Mouse (Mus musculus) B cell, adult 2 months (primary cell): ENCODE data around the gene Rfx7.
A peak's percentile ranks its signal among the peaks of the same experiment; 100 is the strongest.

Experiments used
- DNase-seq, 2 experiments: peaks; one replicate each; pipeline ENCODE4 v3.0.0; 2022

Gene Rfx7

DNA sequence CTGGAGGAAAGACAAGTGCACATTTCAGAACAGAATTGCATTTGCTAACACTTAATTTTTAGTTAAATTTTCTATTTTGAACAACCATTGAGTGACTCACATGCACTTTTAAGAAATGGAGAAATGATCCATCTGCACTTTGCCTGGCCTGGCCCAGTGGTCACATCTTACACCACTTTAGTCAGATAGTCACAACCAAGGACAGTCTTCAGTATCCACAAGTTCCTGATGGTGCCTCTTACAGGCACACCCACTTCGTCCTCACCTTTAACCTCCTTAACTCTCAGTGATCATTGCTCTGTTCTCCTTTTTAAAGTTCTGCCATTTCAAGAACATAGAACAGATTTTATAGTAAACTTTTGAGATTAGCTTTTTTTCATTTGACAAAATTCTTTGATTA lies 26.7 kb downstream of the Rfx7 start:
- DNase-seq: no peak

DNA sequence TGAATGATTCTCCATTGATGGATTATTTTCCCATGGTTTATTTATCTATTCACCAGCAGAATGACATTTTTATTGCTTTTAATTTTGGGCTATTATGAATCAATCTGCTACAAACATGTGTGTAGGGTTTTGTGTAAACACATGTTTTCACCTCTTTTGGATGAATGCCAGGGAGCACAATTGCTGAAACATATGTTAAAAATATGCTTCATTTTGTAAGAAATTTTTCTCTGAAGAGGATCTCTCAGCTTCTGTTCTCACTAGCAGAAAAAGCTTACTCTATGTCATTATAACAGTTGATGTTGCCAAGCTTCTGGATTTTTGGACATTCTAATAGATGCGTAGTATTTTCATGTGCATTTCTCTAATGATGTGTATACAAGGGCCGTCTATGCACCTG lies 28.3 kb downstream of the Rfx7 start:
- DNase-seq: no peak

DNA sequence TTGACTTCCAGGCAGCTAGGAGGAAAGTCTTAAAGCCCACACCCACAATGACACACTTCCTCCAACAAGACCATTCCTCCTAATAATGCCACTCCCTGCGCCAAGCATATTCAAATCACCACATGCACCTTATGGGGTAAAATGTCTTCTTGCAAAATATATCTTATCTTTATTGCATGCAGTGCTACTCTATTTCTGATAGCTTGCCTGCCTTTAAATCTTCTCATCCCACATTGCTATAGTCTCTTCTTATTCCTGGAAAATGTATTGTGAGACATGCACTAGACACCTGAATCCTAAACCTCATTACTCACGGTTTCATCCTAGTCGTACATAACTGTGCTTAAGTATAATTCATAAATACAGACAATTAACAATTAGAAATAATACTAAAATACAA lies 31.2 kb downstream of the Rfx7 start:
- DNase-seq: no peak

DNA sequence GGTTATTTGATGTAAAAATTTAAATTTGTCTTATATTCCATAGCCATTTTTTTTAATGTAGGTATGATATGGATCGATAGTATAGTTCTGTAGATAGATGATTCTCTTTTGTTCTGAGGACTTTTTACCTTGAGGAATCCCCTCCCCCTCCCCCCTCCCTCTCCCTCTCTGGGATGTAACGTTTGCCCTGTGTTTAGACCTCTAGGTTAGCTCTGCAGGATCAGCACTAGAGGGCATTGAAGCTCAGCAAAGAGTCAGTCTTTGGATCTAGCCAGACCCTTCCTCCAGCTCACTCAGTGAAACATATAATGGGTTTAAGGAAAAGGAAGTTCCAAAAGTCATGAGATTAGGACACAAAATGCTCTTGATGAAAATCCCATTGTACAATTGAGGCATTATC lies 35.1 kb downstream of the Rfx7 start:
- no peak for DNase-seq

DNA sequence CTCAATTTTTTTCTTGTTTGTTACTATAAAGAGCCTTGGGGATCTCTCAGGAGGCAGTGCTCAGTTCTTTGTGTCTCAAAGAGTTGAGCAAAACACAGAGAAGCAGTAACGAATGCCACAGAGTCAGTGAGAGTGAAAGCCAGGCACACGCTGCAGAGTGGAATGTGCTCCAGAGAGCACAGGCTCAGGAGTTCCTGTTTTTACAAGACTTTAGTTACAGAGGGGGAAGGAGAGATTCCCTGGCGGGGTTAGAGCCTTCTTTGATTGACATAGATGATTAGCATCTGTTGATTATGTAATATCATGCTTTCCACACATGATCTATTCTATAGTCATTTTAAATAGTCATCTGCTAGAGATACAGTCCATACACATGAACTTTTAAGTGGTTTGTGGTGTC lies 48.2 kb downstream of the Rfx7 start:
- DNase-seq: no peak

DNA sequence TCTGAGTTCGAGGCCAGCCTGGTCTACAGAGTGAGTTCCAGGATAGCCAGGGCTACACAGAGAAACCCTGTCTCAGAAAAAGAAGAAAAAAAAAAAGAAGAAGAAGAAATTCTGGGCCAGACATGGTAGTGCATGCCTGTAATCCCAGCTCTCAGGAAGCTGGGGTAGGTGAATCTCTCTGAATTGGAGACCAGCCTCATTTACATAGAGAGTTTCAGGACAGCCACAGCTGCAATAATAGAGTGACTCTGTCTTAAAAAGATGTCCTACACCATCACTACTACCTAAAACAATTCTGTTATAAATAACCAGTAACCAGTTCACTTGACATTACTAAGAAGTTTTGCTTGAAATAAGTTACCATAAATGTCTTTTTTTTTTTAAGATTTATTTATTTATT lies 58.8 kb downstream of the Rfx7 start:
- no peak for DNase-seq

DNA sequence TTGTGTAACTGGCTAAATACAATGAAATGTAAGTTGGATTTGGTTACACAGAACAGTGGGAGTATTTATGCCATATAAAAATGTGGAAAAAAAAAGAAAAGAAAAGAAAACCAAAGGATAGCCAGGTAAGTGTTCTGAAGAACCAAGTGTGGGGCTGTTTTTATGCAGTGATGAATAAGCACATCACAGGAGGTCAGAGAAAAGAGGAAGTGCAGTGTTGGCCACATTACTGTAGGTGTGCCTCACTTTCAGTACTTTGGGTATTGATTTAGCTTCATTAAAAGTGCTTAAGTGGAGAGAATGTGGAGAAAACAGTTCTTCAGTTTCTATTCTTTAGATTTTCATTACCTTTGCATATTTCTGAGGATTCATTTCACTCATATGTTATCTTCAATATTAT lies 60.0 kb downstream of the Rfx7 start:
- DNase-seq: peak in 1 of 2 experiments; percentile 8

DNA sequence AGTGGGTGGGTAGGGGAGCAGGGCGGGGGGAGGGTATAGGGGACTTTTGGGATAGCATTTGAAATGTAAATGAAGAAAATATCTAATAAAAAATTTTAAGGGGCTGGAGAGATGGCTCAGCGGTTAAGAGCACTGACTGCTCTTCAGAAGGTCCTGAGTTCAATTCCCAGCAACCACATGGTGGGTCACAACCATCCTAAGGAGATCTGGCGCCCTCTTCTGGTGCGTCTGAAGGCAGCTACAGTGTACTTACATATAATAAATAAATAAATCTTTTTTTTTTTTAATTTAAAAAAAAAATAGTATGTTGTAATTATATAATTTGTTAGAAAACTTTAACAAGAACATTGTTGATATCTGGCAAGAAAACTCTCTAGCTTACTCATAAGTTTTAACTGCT lies 62.6 kb downstream of the Rfx7 start:
- peak; percentile 62 to 64 for DNase-seq

DNA sequence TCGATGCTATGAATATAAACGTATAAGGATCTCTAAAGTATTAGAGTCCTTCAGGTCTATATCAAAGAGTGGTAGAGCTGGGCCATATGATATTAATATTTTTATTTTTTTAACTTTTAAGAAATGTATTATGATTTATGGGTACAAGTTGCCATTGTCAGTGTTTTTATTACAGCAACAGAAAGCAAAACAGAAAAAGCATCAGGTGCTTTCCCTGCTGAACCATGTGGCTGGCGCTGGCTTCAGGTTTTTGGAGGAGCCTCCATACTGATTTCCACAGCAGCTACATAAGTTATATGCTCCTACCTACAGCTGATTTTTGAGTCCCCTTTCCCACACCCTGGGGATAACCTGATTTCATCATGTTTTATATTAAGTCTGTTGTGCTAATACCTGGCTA lies 68.1 kb downstream of the Rfx7 start:
- no peak for DNase-seq

DNA sequence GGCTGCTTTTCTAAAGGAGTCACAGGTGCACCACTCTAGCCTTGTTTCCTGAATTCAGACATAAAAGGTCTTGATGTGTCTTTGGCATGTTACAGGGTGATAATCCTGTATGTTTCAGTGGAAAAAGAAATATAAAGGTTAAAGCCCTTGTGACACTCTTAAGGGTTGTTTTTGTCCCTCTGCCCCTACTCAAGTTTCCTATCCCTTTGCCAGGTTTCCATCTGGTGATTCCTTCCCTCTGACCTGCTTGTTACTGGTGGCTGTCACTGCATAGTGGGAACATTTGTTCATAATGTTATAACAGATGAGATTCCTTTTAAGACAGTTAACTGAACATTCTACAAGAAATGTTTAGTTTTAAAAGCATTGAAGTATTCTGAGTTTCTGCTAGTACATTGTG lies 77.7 kb downstream of the Rfx7 start:
- no peak for DNase-seq

DNA sequence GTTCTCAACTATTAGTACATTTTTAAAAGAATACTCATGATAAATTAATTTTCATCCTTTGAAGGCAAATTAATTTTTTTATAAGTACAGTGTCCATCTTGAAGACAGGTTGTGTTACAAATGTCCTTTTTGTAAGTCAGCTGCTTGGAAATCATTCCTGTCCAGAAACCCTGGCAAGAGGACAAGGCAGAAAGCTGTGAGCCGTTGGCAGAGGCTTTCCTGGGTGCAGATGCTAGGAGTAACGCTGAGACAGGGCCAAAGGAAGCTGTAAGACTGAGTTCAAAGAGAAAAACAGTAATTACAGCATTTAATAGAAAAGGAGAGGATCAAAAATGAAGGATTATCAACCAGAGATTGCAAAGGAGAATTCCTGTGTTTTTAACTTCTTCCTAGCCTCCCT lies 81.8 kb downstream of the Rfx7 start:
- no peak for DNase-seq

DNA sequence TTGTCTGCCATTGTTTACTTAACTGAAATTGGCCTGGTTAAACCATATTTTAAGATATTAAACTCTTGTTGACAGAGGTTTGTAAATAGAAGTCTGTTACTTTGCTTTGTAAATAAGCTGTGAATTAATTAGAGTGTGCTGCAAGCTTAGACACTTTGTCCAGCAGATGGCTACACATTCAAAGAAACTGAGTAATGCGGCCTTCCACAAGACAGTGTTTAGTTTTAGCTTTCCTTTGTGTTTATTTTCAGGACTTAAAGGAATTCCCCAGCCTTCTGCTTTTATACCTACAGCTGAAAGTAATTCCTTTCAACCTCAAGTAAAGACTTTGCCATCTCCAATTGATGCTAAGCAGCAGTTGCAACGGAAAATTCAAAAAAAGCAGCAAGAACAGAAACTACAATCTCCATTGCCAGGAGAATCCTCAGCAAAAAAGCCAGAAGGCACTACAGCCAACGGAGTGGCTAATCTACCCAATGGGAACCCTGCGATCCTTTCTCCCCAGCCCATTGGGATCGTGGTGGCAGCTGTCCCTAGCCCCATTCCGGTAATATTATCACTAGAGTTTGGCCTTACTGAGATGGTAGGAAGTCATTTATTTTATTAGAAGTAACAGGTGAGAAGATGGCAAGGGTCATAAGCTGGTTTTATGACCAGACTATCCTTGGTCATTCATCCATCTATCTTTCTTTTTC lies 82.9 kb downstream of the Rfx7 start:
- no peak for DNase-seq

DNA sequence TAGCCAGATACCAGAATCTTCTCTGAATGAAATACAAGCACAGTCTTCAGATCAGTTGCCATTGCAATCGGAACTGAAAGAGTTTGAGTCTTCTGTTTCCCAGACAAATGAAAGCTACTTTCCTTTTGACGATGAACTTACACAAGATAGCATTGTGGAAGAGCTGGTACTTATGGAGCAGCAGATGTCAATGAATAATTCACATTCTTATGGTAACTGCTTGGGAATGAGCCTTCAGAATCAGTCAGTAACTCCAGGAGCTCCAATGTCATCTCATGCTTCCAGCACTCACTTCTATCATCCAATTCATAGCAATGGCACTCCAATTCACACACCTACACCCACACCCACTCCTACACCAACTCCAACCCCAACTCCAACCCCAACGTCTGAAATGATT lies 86.0 kb downstream of the Rfx7 start:
- no peak for DNase-seq

DNA sequence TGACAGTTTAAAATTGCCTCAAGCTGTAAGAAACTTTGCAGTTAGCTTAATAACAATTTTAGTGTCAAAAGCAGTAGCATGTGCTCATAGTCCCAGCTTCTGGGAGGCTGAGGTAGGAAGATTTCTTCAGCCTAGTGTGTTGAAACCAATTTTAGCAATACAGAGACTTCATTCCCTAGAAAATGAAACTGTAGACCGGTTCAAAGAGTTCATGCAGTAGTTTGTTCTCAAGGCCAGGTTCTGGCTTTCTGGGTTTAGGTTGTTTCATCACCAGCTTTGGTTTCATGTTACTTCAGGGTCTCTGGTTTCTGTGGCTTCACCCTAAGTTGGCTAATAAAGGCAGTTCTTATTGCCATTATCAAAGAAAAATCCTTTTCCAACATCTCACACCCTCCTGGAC lies 91.6 kb downstream of the Rfx7 start:
- no peak for DNase-seq

DNA sequence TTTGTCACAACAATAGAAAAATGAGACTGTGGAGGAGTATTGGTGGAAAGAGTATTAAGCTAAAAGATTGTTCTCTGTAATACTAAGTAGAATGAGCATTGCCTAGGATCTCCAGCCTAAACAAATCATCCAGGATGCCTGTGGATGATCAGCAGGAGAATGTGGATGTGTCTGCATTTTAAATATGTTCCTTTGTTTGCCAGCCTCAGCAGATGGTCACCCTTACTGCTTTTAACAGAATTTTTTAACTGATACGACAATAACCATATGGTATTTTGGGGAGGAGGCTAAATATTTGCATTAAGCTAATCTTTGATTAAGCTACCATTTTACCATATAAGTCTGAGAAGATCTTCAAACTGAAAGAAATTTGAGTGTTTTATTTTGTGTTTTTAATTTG lies 95.6 kb downstream of the Rfx7 start:
- DNase-seq: no peak

DNA sequence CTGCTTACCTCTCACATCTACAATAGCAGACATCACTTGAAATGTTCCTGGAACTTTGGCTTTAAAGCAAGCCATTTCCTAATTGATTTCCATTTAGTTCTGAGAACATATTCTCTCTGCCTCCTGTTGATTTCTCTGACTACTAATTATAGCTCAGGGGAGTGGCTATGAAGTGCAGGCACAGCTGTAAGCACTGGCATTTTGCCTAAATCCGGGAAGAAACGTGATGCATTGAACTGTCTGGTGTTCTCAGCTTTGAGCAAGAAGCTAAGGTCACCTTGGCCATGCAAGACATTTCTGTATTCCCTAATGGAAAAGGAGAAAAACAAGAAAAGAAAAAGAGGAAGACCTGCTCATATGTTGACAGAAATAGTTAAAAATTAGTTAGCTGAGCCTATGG lies 96.6 kb downstream of the Rfx7 start:
- no peak for DNase-seq

DNA sequence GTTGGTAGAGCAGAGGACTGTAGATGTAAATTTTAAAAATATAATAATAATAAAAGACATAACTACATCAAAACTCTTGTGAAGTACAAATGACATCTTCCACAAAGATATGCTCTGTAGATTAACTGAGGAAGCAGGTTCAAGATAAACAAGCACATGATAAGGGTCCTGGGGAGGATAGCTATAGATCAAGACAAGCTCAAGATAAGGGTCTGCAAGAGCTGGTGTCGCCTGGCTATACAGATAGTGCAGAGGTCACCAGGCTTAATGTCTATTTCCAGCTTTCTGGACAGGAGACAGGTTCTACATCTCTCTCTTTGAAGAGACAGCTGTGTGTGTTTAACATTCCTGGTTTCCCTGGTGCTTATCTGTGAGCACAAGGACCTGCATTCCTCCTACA lies 100.2 kb downstream of the Rfx7 start:
- no peak for DNase-seq

DNA sequence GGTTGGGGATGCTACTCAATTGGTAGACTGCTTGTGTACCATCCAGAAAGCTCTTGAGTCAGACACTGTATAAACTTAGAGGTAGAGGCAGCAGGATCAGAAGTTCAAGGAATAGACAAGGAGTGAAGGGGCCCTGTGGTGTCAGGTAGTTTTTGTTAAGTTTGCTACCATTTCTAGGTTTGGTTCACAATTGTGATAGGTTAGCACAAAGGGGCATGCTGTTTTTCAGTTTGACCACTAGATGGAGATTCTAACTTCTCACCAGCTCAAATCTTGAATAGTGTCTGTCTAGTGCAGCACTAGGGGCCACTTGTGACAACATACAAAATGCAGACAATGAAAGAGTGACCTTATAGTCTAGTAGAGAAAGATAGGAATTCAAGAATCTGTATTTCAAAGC lies 103.1 kb downstream of the Rfx7 start:
- peak in 1 of 2 experiments; percentile 34 for DNase-seq

DNA sequence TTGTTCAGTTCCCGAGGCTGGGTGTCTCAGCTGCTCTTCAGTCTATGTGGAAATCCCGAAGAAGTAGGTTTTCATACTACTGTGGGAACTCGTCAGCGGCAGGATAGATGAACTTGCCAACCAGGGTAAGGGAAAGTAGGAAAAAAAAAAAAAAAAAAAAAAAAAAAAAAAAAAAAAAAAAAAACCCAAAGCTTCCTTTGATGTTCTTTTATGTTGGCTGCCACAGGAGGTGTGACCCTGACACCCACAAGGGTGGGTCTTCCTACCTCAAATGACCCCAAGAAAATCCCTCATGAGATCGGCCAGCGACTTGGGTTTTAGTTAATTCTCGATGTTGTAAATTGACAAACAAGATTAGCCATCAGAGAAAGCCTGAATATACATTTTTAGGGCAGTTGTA lies 104.5 kb downstream of the Rfx7 start:
- no peak for DNase-seq

DNA sequence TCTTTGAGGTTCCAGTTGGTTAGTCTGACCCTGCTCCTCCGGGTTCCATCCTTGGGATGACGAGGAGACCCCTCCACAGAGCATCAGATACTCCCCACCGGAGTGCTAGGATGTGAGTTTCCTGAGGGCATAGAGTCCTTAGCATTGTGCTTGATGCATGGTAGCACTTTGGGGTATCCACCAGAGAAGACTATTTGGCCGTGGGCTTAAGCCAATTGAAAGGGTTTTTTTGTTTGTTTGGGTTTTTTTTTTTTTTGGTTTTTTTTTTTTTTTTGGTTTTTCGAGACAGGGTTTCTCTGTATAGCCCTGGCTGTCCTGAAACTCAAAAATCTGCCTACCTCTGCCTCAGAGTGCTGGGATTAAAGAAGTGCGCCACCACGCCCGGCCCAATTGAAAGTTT lies 105.2 kb downstream of the Rfx7 start:
- no peak for DNase-seq

DNA sequence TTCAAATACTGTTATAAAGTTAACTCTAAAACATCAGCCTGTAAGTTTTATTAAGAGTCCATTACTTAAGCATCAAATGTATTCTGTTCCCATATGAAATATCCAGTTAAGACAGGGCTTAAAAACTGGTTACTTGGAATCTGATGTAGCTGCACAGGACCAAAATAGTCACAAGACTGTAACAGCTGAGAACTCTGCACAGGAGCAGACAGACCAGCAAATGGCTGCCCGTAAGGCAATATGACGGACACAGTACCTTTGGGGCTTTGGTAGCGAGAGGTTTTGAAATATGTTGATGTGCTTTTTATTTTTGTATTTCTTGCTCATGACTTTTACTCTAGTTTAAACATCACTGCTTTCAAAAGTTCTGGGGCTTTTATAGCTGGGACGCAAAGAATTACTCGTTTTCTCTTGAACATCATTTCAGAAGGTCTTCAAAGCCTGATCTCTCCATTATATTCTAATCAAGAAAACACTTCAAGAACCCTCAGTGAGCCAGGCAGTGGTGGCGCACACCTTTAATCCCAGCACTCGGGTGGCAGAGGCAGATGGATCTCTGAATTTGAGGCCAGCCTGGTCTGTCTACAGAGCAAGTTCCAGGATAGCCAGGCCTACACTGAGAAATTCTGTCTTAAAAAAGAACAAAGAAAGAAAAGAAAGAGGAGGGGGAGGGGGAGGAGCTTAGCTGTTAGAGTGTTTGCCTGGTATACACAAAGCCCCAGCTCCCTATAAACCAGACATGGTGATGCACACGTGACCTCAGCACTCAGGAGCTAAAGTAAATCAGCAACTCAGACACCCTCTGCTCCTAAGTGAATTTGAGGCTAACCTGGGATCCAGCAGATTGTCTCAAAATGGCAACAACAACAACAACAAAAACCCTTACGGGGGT lies 107.2 kb downstream of the Rfx7 start:
- DNase-seq: no peak

DNA sequence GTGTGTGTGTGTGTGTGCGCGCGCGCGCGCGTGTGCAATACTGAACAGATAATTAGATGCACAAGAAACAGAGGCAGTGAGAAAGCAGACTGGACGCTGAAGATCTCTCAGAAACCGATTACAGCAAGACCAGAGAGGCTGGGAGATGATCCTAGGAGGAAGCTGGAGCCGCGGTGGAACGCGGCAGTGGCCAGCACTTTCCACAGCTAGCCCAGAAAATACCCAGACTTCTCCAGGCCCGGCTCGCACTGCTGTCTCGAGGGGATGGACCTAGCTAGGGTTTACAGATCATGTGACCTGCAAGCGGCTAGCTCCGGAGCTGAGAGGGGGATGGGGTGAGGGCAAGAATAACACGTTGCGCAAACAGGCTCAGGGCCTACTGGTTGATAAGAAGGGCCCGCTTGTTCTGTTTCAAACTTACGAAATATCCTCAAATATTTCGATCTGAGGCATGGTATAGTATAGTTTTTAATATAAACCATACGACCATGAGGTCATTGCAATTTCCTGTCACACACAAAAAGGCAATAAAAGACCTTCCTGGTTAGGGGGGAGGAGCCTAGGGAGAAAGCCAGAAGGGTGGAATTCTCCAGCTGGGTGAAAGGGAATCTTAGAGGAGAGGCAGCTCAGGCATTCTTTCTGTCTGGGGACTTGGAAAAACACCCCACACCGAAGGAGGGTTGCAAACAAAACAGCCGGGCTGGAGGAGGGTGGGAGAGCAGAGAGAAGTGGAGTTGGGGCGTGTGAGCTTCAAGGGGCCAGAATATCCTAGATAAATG lies 108.0 kb downstream of the Rfx7 start:
- peak; percentile 38 to 46 for DNase-seq

DNA sequence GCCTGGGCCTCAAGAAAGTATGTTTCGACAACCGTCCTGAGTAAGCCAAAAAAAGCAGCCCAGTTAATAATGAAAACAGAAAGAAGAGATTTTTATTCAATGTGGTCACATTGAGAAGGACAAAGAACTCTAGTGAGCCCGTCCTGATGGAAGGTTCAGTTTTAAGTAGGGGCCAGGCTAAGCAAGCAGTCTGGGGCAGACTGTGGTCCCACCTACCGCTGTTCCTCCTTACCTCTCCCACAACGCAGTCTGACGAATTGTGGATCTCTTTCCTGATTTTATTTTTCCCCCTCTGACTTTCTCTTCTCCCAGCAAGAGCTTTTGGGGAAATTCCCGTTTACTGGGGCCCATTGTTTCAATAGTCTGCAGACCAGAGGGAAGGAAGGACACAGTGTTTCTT lies 108.6 kb downstream of the Rfx7 start:
- no peak for DNase-seq
